Mouse (Mus musculus): ENCODE data around the gene Efcc1. TPM values are rescaled to one million over a fixed set of nuclear protein-coding genes. Genes with fewer than 3 reads are reported as not detected.

Gene Efcc1
- total and polyA plus RNA-seq, 3 experiments = 0.11 to 2.3 TPM; not detected in 1

DNA sequence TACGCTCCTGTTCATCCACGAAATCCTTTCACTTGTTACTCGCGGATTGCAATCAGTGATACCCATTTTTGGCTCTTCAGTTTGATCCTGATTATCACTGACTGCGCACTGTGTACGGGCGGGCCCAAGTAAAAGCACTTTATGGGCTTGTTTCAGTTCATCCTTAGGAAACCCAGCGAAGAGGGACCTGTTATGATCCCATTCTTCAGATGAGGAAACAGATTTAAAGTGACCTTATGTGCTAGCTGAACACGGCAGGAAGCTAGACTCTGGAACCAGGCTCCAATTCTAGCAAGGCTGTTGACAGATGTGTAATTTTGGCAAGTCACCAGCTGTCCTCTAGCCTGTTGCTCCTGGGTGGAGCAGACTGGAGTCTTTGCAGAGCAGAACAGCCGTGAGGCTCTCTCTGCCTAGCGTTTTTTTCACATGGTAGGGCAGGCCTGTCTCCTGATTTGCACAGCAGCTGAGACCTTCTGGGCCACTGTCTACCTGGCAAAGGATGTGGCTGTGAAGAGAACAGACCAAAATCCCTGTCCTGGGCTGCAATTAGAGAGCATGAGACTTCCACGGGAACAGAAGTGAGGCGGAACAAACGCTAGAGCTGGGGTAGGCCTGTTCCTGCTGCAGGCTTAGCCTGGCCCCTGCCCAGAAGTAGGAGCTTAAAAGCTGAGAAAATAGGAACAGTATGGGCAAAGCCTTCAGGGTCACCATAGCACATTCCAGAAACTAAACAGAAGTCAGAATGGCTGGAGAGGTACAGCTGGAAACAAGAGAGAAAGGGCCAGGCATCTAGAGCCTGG is 2.7 kb downstream of the Efcc1 start:
- DNase-seq (ENCODE audit: low spot score) (no peak), ATAC-seq (ENCODE audit: extremely low read depth, insufficient number of reproducible peaks, low FRiP score, poor library complexity, severe bottlenecking) (no peak)
- peaks cover 21% of the 10 kb centered on the region for H3K9me3 ChIP-seq (replicated peaks)
- peaks cover 75% of the 10 kb centered on the region for H3K27me3 ChIP-seq (ENCODE audit: insufficient read depth, low read length)
- H3K4me3 ChIP-seq (ENCODE audit: low read depth, low read length) = no peak overlapping the region
- H3K4me1 ChIP-seq (ENCODE audit: insufficient read depth, low read depth, low read length) = peaks cover 7% of the 10 kb centered on the region
- no peaks in the 10 kb centered on the region for H3K36me3 ChIP-seq (replicated peaks)
- TF ChIP-seq TAL1 (conservative IDR thresholded peaks at IDR 0.05; ENCODE audit: low read depth, low read length) (no peak), GATA2 (IDR thresholded peaks at IDR 0.05; ENCODE audit: borderline replicate concordance, low read depth, low read length) (no peak), CTCF (IDR thresholded peaks at IDR 0.05; ENCODE audit: low read depth, low read length) (no peak), GATA1 (IDR thresholded peaks at IDR 0.05; ENCODE audit: borderline replicate concordance, low read length) (no peak), POLR2AphosphoS5 (IDR thresholded peaks at IDR 0.05; ENCODE audit: insufficient replicate concordance, low read depth, low read length) (no peak)

DNA sequence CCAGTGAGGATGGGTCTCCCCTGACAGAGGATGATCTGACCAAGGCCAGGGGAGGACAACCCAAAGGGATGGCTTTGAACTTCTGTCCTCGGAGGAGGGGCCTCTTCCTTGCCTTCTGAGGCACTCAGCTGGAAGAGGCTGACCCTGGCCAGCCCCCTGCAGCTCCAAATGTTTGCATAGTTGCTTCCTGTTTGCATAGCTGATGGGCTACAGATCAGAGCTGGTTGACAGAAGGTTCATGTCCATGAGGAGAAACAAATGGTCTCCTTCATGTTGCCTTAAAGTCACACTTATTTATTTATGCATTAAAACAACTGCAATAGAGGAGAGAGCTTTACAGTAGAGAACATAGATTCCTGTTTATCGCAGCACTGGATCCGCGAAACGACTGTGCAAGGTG is 3.5 kb downstream of the Efcc1 start:
- ATAC-seq (ENCODE audit: extremely low read depth, insufficient number of reproducible peaks, low FRiP score, poor library complexity, severe bottlenecking) (no peak), DNase-seq (ENCODE audit: low spot score) (no peak)
- H3K4me3 ChIP-seq (ENCODE audit: low read depth, low read length) = no peak overlapping the region
- H3K27me3 ChIP-seq (ENCODE audit: insufficient read depth, low read length) = peaks cover 78% of the 10 kb centered on the region
- H3K4me1 ChIP-seq (ENCODE audit: insufficient read depth, low read depth, low read length) = peaks cover 15% of the 10 kb centered on the region
- no peak for TF ChIP-seq GATA2 (IDR thresholded peaks at IDR 0.05; ENCODE audit: borderline replicate concordance, low read depth, low read length)
- no peak for TF ChIP-seq POLR2AphosphoS5 (IDR thresholded peaks at IDR 0.05; ENCODE audit: insufficient replicate concordance, low read depth, low read length)
- TF ChIP-seq GATA1 (IDR thresholded peaks at IDR 0.05; ENCODE audit: borderline replicate concordance, low read length) = no peak
- no peak for TF ChIP-seq CTCF (IDR thresholded peaks at IDR 0.05; ENCODE audit: low read depth, low read length)
- no peak for TF ChIP-seq TAL1 (conservative IDR thresholded peaks at IDR 0.05; ENCODE audit: low read depth, low read length)
- H3K9me3 ChIP-seq (replicated peaks) = peaks cover 21% of the 10 kb centered on the region
- H3K36me3 ChIP-seq (replicated peaks) = no peaks in the 10 kb centered on the region

DNA sequence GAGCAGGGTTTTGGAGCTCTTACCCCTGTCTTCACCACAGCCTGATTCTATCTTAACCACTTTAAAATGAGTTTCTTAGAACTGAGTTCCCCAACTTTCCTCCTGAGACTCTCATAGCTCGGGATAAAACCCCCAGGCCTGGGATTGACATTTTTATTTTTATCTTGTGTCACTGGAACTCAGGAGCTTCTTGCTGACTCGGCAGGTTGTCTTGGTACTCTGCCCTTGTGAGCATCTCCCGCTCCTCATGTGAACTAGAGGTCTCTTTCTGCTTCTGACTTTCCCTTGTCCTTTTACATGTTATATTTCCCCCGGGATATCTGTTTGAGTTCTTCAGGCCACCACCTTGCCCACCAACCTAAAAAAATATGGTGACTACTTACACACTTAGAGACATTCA is 6.3 kb downstream of the Efcc1 start:
- no peak for TF ChIP-seq GATA2 (IDR thresholded peaks at IDR 0.05; ENCODE audit: borderline replicate concordance, low read depth, low read length)
- no peak for TF ChIP-seq TAL1 (conservative IDR thresholded peaks at IDR 0.05; ENCODE audit: low read depth, low read length)
- no peak for TF ChIP-seq GATA1 (IDR thresholded peaks at IDR 0.05; ENCODE audit: borderline replicate concordance, low read length)
- no peak for TF ChIP-seq CTCF (IDR thresholded peaks at IDR 0.05; ENCODE audit: low read depth, low read length)
- TF ChIP-seq POLR2AphosphoS5 (IDR thresholded peaks at IDR 0.05; ENCODE audit: insufficient replicate concordance, low read depth, low read length) = no peak
- H3K9me3 ChIP-seq (replicated peaks) = peaks cover 5% of the 10 kb centered on the region
- DNase-seq (ENCODE audit: low spot score) (no peak), ATAC-seq (ENCODE audit: extremely low read depth, insufficient number of reproducible peaks, low FRiP score, poor library complexity, severe bottlenecking) (no peak)
- no peak overlapping the region for H3K4me3 ChIP-seq (ENCODE audit: low read depth, low read length)
- H3K27me3 ChIP-seq (ENCODE audit: insufficient read depth, low read length) = peaks cover 56% of the 10 kb centered on the region
- peaks cover 40% of the 10 kb centered on the region for H3K4me1 ChIP-seq (ENCODE audit: insufficient read depth, low read depth, low read length)
- no peaks in the 10 kb centered on the region for H3K36me3 ChIP-seq (replicated peaks)

DNA sequence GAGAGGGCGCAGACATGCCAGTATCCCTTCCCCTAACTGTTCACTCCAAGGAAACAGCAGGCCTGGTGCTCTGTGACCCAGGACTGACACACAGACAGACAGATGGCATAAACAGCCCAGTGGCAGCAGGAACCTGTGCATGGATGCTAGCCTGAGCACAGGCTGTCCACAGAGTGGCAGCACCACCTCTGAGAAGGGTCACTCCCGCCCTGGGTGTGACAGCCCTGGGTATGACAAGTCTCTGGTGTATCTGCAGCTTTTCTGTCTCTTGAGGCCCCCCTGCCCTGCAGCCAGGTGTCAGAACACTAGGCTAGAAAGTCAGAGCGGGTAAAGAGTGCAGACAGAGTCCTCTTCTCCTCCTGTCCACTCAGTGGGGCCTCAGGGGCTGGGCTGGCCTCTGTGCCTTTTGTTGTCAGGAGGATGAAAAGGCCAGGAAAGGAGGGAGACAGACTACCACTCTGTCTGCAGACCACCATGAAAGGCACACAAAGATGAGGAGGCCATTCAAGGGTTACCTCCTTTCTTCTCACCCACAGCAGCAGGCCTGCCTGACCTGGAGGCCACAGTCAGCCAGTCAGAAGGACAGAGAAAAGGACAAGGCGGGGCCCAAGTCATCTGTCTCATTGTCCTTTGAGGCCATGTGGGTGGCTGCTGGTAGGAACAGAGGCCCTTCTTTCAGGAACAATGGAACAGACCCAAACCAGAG is 7.4 kb downstream of the Efcc1 start:
- no peaks in the 10 kb centered on the region for H3K36me3 ChIP-seq (replicated peaks)
- ATAC-seq (ENCODE audit: extremely low read depth, insufficient number of reproducible peaks, low FRiP score, poor library complexity, severe bottlenecking) (no peak), DNase-seq (ENCODE audit: low spot score) (no peak)
- H3K27me3 ChIP-seq (ENCODE audit: insufficient read depth, low read length) = peaks cover 44% of the 10 kb centered on the region
- no peaks in the 10 kb centered on the region; the same call in 1 of the 2 replicates for H3K9me3 ChIP-seq (replicated peaks)
- peaks cover 50% of the 10 kb centered on the region for H3K4me1 ChIP-seq (ENCODE audit: insufficient read depth, low read depth, low read length)
- H3K4me3 ChIP-seq (ENCODE audit: low read depth, low read length) = no peak overlapping the region
- TF ChIP-seq GATA1 (IDR thresholded peaks at IDR 0.05; ENCODE audit: borderline replicate concordance, low read length) = no peak

GRCm38 (mm10) chr6:87739898-87740297 is 9.2 kb downstream of the Efcc1 start:
- H3K9me3 ChIP-seq (replicated peaks) = no peaks in the 10 kb centered on the region; the same call in 1 of the 2 replicates
- peaks cover 56% of the 10 kb centered on the region for H3K4me1 ChIP-seq (ENCODE audit: insufficient read depth, low read depth, low read length)
- H3K36me3 ChIP-seq (replicated peaks) = no peaks in the 10 kb centered on the region
- H3K4me3 ChIP-seq (ENCODE audit: low read depth, low read length) = peak overlapping the region; percentile 18; the same call in 1 of the 2 replicates
- DNase-seq (ENCODE audit: low spot score) (no peak), ATAC-seq (ENCODE audit: extremely low read depth, insufficient number of reproducible peaks, low FRiP score, poor library complexity, severe bottlenecking) (no peak)
- TF ChIP-seq TAL1 (conservative IDR thresholded peaks at IDR 0.05; ENCODE audit: low read depth, low read length) (no peak), CTCF (IDR thresholded peaks at IDR 0.05; ENCODE audit: low read depth, low read length) (no peak), GATA1 (IDR thresholded peaks at IDR 0.05; ENCODE audit: borderline replicate concordance, low read length) (no peak), POLR2AphosphoS5 (IDR thresholded peaks at IDR 0.05; ENCODE audit: insufficient replicate concordance, low read depth, low read length) (no peak), GATA2 (IDR thresholded peaks at IDR 0.05; ENCODE audit: borderline replicate concordance, low read depth, low read length) (no peak)
- peaks cover 27% of the 10 kb centered on the region for H3K27me3 ChIP-seq (ENCODE audit: insufficient read depth, low read length)

DNA sequence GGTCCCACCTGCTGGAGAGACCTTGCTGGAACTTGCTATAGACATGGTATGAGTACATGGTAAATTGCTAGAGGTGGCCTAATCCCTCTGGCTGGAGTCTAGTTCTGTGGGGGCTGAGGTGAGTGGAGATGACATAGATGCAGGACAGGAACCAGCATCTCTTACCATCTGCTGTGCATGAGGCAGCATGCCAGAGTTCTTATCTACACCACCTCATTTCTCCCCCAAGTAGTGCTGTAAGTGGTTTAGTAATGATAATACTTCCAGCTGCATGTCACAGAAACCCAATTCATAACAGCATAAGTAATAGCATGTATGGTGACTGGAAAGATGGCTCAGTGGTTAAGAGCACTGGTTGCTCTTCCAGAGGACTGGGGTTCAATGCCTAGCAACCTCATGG is 9.8 kb downstream of the Efcc1 start:
- peaks cover 21% of the 10 kb centered on the region for H3K27me3 ChIP-seq (ENCODE audit: insufficient read depth, low read length)
- DNase-seq (ENCODE audit: low spot score) = peak; percentile 65
- peaks cover 58% of the 10 kb centered on the region for H3K4me1 ChIP-seq (ENCODE audit: insufficient read depth, low read depth, low read length)
- no peaks in the 10 kb centered on the region for H3K36me3 ChIP-seq (replicated peaks)
- H3K4me3 ChIP-seq (ENCODE audit: low read depth, low read length) = peak overlapping the region; percentile 18; the same call in 1 of the 2 replicates
- TF ChIP-seq TAL1 (conservative IDR thresholded peaks at IDR 0.05; ENCODE audit: low read depth, low read length) (peak; percentile 94), POLR2AphosphoS5 (IDR thresholded peaks at IDR 0.05; ENCODE audit: insufficient replicate concordance, low read depth, low read length) (no peak)
- H3K9me3 ChIP-seq (replicated peaks) = no peaks in the 10 kb centered on the region; the same call in 1 of the 2 replicates
- peak; percentile 83 for ATAC-seq (ENCODE audit: extremely low read depth, insufficient number of reproducible peaks, low FRiP score, poor library complexity, severe bottlenecking)
